Mouse (Mus musculus) lung, adult 2 months (tissue): ENCODE data around the gene Pde8b. TPM values are rescaled to one million over a fixed set of nuclear protein-coding genes. Genes with fewer than 3 reads are reported as not detected.

Source experiments
- DNase-seq: peaks from one replicate; pipeline ENCODE4 v3.0.0; 2022
- H3K4me1 ChIP-seq: fragments of 200-500 bp; 2 replicates; pipeline ENCODE4 v1.6.1; 2011; ENCODE audit warnings: low read length; ENCODE audit not compliant: control insufficient read depth, insufficient read depth
- H3K4me3 ChIP-seq: fragments of 200-500 bp; replicated peaks from 2 replicates; pipeline ENCODE3; 2011; ENCODE audit warnings: low read depth, mild to moderate bottlenecking, control low read depth, low read length; ENCODE audit errors: extremely low read depth
- CTCF ChIP-seq: fragments of 200-500 bp; IDR thresholded peaks from 2 replicates; pipeline ENCODE4 v1.5.1; 2011; ENCODE audit warnings: mild to moderate bottlenecking, low read length, control low read depth; ENCODE audit not compliant: insufficient read depth
- POLR2A ChIP-seq: fragments of 200-500 bp; IDR thresholded peaks from 2 replicates; pipeline ENCODE4 v1.6.1; 2011; ENCODE audit warnings: low read depth, mild to moderate bottlenecking, control low read depth, low read length, borderline replicate concordance; ENCODE audit errors: extremely low read depth
- WGBS: fragments of 180-500 bp; shearing (Covaris S2); methylation state at CpG from one replicate; pipeline ENCODE4 v1.1.7; 2018; 5-methylcytosine and 5-hydroxymethylcytosine counted together
- polyA plus RNA-seq: library from polyadenylated mRNA; depleted of rRNA; stranded (reverse); fragments of >200 nt; gene quantifications from 2 replicates; pipeline ENCODE4 v1.2.3, GENCODE M21; 2012

Pde8b gene
- polyA plus RNA-seq, 1 experiment, result 38.8 TPM

DNA sequence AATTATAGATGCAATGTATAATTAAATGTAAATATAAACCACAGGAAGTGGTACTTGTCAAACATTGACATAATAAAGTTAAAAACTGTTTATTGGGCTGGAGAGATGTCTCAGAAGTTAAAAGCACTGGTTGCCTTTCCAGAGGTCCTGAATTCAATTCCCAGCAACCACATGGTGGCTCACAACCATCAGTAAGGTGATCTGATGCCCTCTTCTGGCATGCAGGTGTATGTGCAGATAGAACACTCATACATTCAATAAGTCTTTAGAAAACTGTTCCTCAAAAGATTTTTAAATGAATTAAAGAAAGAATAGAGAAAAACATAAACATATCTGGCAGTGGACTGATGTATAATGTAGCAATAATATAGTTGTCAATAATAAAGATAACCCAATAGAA lies 179.9 kb downstream of the Pde8b start:
- TF ChIP-seq POLR2A (no peak), CTCF (no peak)
- Histone ChIP-seq H3K4me3 (no peak overlapping the region), H3K4me1 (no peaks in the 10 kb centered on the region)
- no peak for DNase-seq

DNA sequence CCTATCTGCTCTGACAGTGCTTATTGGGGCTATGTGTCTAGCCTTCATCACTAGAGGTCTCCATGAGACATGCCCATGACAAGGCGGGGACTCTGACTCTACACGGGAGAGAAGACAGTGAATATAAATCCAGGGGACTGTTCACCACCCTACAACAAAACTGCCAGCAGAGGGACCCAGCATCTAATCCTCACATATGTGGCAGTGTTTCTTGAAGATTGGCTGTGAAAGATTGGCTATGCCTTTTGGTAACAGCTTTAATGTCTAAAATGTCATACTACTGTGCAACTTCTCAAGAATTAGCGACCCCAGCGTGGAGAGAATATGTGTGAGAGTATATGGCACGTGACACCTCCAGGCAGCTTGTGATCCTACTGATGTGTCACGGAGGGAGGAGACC lies 182.3 kb downstream of the Pde8b start:
- no peaks in the 10 kb centered on the region for H3K4me1 ChIP-seq
- no peak overlapping the region for H3K4me3 ChIP-seq
- no peak for DNase-seq
- WGBS, result 56% methylated on average over 6 of the region's 6 CpGs
- TF ChIP-seq POLR2A, result no peak
- TF ChIP-seq CTCF, result 0 out of 2 replicates have a peak, but pooled peaks have one; percentile 8

DNA sequence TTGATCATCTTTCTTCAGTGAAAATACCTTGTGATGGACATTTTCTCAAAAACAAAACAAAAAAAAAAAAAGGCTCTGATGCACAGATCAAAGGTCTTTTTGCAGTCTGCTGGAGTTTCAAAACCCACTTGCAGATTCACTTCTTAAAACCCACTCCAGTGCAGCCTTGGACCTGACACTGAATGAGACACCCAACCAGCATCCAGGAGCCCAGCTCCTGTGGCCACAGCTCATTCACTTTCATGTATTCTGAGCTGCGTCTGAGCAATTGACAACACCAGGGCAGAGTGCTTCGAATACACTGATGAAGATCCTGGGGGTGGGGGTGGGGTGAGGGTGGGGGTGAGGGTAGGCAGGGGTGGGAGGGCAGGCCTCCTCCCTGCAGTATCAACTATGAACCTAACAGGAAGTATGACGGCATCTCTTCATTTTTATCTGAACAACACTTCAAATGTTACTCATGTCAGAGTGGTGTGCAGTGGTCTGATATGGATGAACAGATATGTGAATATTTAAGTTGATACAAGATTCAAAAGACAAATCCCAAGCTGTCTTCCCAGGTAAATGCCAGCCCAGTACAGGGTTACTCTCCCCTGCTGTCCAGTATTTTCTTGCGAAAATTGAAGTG lies 186.6 kb downstream of the Pde8b start:
- no peak for TF ChIP-seq POLR2A
- TF ChIP-seq CTCF, result no peak
- no peaks in the 10 kb centered on the region for H3K4me1 ChIP-seq
- no peak for DNase-seq
- H3K4me3 ChIP-seq, result no peak overlapping the region
- 52% methylated on average over 4 of the region's 4 CpGs for WGBS

- no peak for DNase-seq
- 77% methylated on average over 4 of the region's 4 CpGs for WGBS
- Histone ChIP-seq H3K4me3 (no peak overlapping the region), H3K4me1 (no peaks in the 10 kb centered on the region)
- no peak for TF ChIP-seq CTCF
- no peak for TF ChIP-seq POLR2A
These were observed 191.3 kb downstream of the Pde8b start for GRCm38 (mm10) chr13:95058885-95059284.

DNA sequence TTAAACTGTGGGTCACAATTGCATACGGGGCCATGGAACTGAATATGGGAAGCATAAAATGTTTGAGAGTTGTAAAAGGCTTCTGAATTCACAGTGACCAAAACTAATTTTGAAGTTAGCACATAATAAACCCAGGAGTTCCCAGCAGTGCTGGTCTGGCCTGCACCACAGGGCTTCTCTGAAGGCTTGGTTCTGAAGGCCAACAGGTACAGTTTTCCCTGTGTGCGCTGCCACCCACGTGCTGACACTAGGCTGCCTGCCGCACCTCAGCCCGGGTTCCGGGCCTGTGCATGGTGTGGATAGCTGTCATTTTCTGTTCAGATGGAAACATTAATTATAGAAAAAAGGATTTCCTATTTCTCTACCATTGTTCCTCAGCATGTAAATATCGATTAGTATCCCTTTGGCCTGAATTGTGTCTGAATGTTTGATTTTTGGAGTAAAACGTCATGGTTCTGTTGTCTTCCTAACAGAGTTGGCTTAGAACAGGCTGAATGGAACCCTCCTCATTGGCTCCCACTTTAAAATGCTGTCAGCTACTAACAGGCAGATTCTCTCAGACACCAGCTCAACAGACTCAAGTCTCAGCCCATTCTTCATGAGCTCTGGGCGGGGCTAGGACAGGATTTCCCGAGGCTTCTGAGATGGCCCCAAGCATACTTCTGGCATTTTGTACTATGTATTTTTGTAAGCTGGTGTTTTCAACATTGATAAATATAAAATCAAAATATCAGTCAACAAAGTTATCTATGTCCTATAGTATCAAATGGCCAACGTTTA lies 193.4 kb downstream of the Pde8b start:
- Histone ChIP-seq H3K4me3 (no peak overlapping the region), H3K4me1 (no peaks in the 10 kb centered on the region)
- no peak for TF ChIP-seq POLR2A
- no peak for TF ChIP-seq CTCF
- WGBS, result 70% methylated on average over 11 of the region's 11 CpGs
- no peak for DNase-seq

GRCm38 (mm10) chr13:95055742-95056388 lies 194.3 kb downstream of the Pde8b start:
- DNase-seq, result no peak
- no peak for TF ChIP-seq POLR2A
- no peak for TF ChIP-seq CTCF
- no peak overlapping the region for H3K4me3 ChIP-seq
- WGBS, result 85% methylated on average over 1 of the region's 1 CpGs
- H3K4me1 ChIP-seq, result no peaks in the 10 kb centered on the region

- H3K4me3 ChIP-seq, result no peak overlapping the region
- no peaks in the 10 kb centered on the region for H3K4me1 ChIP-seq
- DNase-seq, result no peak
- 82% methylated on average over 3 of the region's 3 CpGs for WGBS
- TF ChIP-seq CTCF (no peak), POLR2A (no peak)
These were observed 197.7 kb downstream of the Pde8b start for GRCm38 (mm10) chr13:95052421-95052820.

DNA sequence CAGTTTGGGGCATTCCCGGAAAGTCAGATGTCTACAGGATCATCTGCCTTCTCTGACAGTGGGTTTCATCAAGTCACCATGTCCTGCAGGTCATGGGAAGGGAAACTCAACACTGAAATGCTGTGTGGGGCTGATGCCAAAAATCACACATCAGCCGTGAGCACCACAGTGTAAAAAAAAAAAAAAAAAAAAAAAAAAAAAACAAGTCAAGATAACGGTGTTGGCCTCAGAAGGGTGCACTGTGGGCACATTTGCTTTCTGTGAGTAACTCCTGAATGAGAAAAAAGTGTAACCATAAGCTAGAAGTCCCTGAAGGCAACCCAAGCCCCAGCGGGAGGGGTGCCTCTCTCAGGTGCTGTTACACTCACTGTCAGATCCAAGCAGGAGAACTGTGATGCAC lies 199.7 kb downstream of the Pde8b start:
- Histone ChIP-seq H3K4me1 (no peaks in the 10 kb centered on the region), H3K4me3 (no peak overlapping the region)
- DNase-seq, result no peak
- TF ChIP-seq CTCF (no peak), POLR2A (no peak)
- 73% methylated on average over 4 of the region's 4 CpGs for WGBS

DNA sequence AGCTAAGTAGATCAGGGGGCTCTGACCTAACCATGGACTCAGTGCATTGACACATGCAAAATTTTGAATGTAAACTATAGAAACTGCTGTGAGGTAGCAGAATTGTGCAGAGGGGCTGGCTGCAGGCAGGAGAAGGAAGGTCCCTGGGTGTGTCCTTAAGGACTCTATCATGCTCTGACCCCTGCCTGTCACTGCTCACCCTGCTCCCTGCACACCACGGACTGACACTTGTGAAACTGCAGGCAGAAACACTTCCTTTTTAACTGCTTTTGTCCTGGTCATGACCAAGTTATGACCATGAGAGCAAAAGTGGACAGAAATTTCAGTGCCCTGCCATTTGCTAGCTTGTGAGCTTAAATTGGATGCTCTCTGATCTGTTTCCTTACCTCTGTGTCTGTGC lies 206.0 kb downstream of the Pde8b start:
- no peak for DNase-seq
- 17% methylated on average over 1 of the region's 1 CpGs for WGBS
- TF ChIP-seq POLR2A (no peak), CTCF (no peak)
- H3K4me3 ChIP-seq, result no peak overlapping the region
- no peaks in the 10 kb centered on the region for H3K4me1 ChIP-seq

DNA sequence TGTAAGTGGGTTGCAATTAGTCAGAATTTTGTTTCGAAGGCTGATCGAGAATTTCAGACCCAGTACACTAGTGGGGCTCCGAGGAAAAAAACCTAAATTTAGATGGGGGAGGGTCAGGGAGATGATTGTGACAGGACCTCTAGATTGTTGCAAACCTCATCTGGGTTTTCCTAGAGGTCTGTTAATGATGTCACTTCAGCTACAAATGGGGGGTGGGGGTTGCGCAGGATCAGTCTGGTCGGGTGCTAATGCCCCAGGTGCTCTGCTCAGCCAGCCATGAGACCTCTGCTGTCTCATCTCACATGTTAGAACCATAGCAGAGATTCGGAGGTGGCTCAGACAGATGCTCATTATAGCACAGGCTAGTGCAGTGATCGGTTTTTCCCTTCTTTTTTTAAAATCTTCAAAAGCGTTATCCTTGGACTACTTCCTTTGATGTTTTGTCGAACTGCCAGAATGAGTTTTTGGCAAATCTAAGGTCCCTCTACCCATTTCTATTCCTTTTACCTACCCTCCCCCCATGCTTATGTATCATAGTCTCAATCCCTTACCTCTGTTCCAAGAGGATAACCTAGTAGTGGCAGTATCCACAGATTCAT lies 209.9 kb downstream of the Pde8b start:
- Histone ChIP-seq H3K4me1 (no peaks in the 10 kb centered on the region), H3K4me3 (no peak overlapping the region)
- no peak for TF ChIP-seq CTCF
- no peak for TF ChIP-seq POLR2A
- WGBS, result 78% methylated on average over 9 of the region's 9 CpGs
- DNase-seq, result no peak

- no peak overlapping the region for H3K4me3 ChIP-seq
- no peak for DNase-seq
- TF ChIP-seq CTCF (no peak), POLR2A (no peak)
- 38% methylated on average over 4 of the region's 4 CpGs for WGBS
- no peaks in the 10 kb centered on the region for H3K4me1 ChIP-seq
These were observed 211.9 kb downstream of the Pde8b start for GRCm38 (mm10) chr13:95038200-95038599.
